Mouse (Mus musculus): ENCODE data around the gene Gm6169. TPM values are rescaled to one million over a fixed set of nuclear protein-coding genes. Genes with fewer than 3 reads are reported as not detected.
"Not testable (repeated sequence)": the region's sequence is repeated elsewhere in the genome, so short reads cannot be mapped to it uniquely, and the experiment has no call there.

Gene Gm6169
- total and polyA plus RNA-seq, 2 experiments = not detected

- Histone ChIP-seq H3K27me3 (ENCODE audit: control insufficient read depth, insufficient read depth, low read length) (no peaks in the 10 kb centered on the region), H3K36me3 (ENCODE audit: control insufficient read depth, insufficient read depth, low read length) (no peaks in the 10 kb centered on the region), H3K27ac (replicated peaks; ENCODE audit: insufficient read depth, low read depth, low read length) (no peak overlapping the region), H3K79me2 (ENCODE audit: control insufficient read depth, insufficient read depth, low read length) (no peaks in the 10 kb centered on the region), H3K4me3 (ENCODE audit: insufficient read depth, low read depth, low read length) (no peak overlapping the region), H3K9ac (ENCODE audit: low read depth, low read length) (no peak overlapping the region), H3K4me1 (ENCODE audit: control insufficient read depth, insufficient read depth, low read length) (no peaks in the 10 kb centered on the region)
- TF ChIP-seq POLR2A (IDR thresholded peaks at IDR 0.05; ENCODE audit: extremely low read depth, insufficient read depth, low read length) (no peak), CTCF (IDR thresholded peaks at IDR 0.05; ENCODE audit: low read depth, low read length) (no peak)
- 82% methylated on average over 3 of the region's 3 CpGs for WGBS
- no peak for DNase-seq (ENCODE audit: extremely low read depth, low read depth, low spot score)
Measured at GRCm38 (mm10) chr13:97121341-97121740, 22.3 kb upstream of the Gm6169 start.

GRCm38 (mm10) chr13:97109046-97109445 is 10.0 kb upstream of the Gm6169 start:
- H3K27me3 ChIP-seq (ENCODE audit: control insufficient read depth, insufficient read depth, low read length) = no peaks in the 10 kb centered on the region
- H3K4me3 ChIP-seq (ENCODE audit: insufficient read depth, low read depth, low read length) = no peak overlapping the region
- H3K4me1 ChIP-seq (ENCODE audit: control insufficient read depth, insufficient read depth, low read length) = no peaks in the 10 kb centered on the region
- H3K36me3 ChIP-seq (ENCODE audit: control insufficient read depth, insufficient read depth, low read length) = no peaks in the 10 kb centered on the region
- no peak overlapping the region for H3K9ac ChIP-seq (ENCODE audit: low read depth, low read length)
- no peak for TF ChIP-seq CTCF (IDR thresholded peaks at IDR 0.05; ENCODE audit: low read depth, low read length)
- TF ChIP-seq POLR2A (IDR thresholded peaks at IDR 0.05; ENCODE audit: extremely low read depth, insufficient read depth, low read length) = no peak
- H3K79me2 ChIP-seq (ENCODE audit: control insufficient read depth, insufficient read depth, low read length) = no peaks in the 10 kb centered on the region
- H3K27ac ChIP-seq (replicated peaks; ENCODE audit: insufficient read depth, low read depth, low read length) = no peak overlapping the region
- DNase-seq (ENCODE audit: extremely low read depth, low read depth, low spot score) = no peak
- WGBS = 73% methylated on average over 4 of the region's 4 CpGs

GRCm38 (mm10) chr13:97107721-97108120 is 8.7 kb upstream of the Gm6169 start:
- DNase-seq (ENCODE audit: extremely low read depth, low read depth, low spot score); H3K27ac ChIP-seq (replicated peaks; ENCODE audit: insufficient read depth, low read depth, low read length); H3K36me3 ChIP-seq (ENCODE audit: control insufficient read depth, insufficient read depth, low read length); H3K4me1 ChIP-seq (ENCODE audit: control insufficient read depth, insufficient read depth, low read length); H3K79me2 ChIP-seq (ENCODE audit: control insufficient read depth, insufficient read depth, low read length); H3K4me3 ChIP-seq (ENCODE audit: insufficient read depth, low read depth, low read length); H3K27me3 ChIP-seq (ENCODE audit: control insufficient read depth, insufficient read depth, low read length); H3K9ac ChIP-seq (ENCODE audit: low read depth, low read length): not testable (repeated sequence)
- WGBS = 91% methylated on average over 4 of the region's 4 CpGs

GRCm38 (mm10) chr13:97104996-97105395 is 6.0 kb upstream of the Gm6169 start:
- Histone ChIP-seq H3K27ac (replicated peaks; ENCODE audit: insufficient read depth, low read depth, low read length) (no peak overlapping the region), H3K36me3 (ENCODE audit: control insufficient read depth, insufficient read depth, low read length) (no peaks in the 10 kb centered on the region), H3K9ac (ENCODE audit: low read depth, low read length) (no peak overlapping the region), H3K27me3 (ENCODE audit: control insufficient read depth, insufficient read depth, low read length) (no peaks in the 10 kb centered on the region), H3K4me3 (ENCODE audit: insufficient read depth, low read depth, low read length) (no peak overlapping the region), H3K79me2 (ENCODE audit: control insufficient read depth, insufficient read depth, low read length) (no peaks in the 10 kb centered on the region), H3K4me1 (ENCODE audit: control insufficient read depth, insufficient read depth, low read length) (no peaks in the 10 kb centered on the region)
- WGBS = 84% methylated on average over 7 of the region's 7 CpGs
- no peak for TF ChIP-seq POLR2A (IDR thresholded peaks at IDR 0.05; ENCODE audit: extremely low read depth, insufficient read depth, low read length)
- TF ChIP-seq CTCF (IDR thresholded peaks at IDR 0.05; ENCODE audit: low read depth, low read length) = no peak
- no peak for DNase-seq (ENCODE audit: extremely low read depth, low read depth, low spot score)

GRCm38 (mm10) chr13:97095726-97096125 is 3.3 kb downstream of the Gm6169 start:
- no peaks in the 10 kb centered on the region for H3K79me2 ChIP-seq (ENCODE audit: control insufficient read depth, insufficient read depth, low read length)
- no peak overlapping the region for H3K27ac ChIP-seq (replicated peaks; ENCODE audit: insufficient read depth, low read depth, low read length)
- TF ChIP-seq CTCF (IDR thresholded peaks at IDR 0.05; ENCODE audit: low read depth, low read length) (no peak), POLR2A (IDR thresholded peaks at IDR 0.05; ENCODE audit: extremely low read depth, insufficient read depth, low read length) (no peak)
- H3K36me3 ChIP-seq (ENCODE audit: control insufficient read depth, insufficient read depth, low read length) = no peaks in the 10 kb centered on the region
- no peak overlapping the region for H3K4me3 ChIP-seq (ENCODE audit: insufficient read depth, low read depth, low read length)
- 72% methylated on average over 4 of the region's 4 CpGs for WGBS
- H3K9ac ChIP-seq (ENCODE audit: low read depth, low read length) = no peak overlapping the region
- no peaks in the 10 kb centered on the region for H3K4me1 ChIP-seq (ENCODE audit: control insufficient read depth, insufficient read depth, low read length)
- H3K27me3 ChIP-seq (ENCODE audit: control insufficient read depth, insufficient read depth, low read length) = no peaks in the 10 kb centered on the region
- DNase-seq (ENCODE audit: extremely low read depth, low read depth, low spot score) = no peak

GRCm38 (mm10) chr13:97088183-97088582 is 10.9 kb downstream of the Gm6169 start:
- Histone ChIP-seq H3K4me3 (ENCODE audit: insufficient read depth, low read depth, low read length) (no peak overlapping the region), H3K36me3 (ENCODE audit: control insufficient read depth, insufficient read depth, low read length) (no peaks in the 10 kb centered on the region), H3K9ac (ENCODE audit: low read depth, low read length) (no peak overlapping the region), H3K27ac (replicated peaks; ENCODE audit: insufficient read depth, low read depth, low read length) (no peak overlapping the region), H3K79me2 (ENCODE audit: control insufficient read depth, insufficient read depth, low read length) (no peaks in the 10 kb centered on the region), H3K4me1 (ENCODE audit: control insufficient read depth, insufficient read depth, low read length) (no peaks in the 10 kb centered on the region), H3K27me3 (ENCODE audit: control insufficient read depth, insufficient read depth, low read length) (no peaks in the 10 kb centered on the region)
- no peak for DNase-seq (ENCODE audit: extremely low read depth, low read depth, low spot score)
- WGBS = 93% methylated on average over 3 of the region's 3 CpGs
- TF ChIP-seq CTCF (IDR thresholded peaks at IDR 0.05; ENCODE audit: low read depth, low read length) (no peak), POLR2A (IDR thresholded peaks at IDR 0.05; ENCODE audit: extremely low read depth, insufficient read depth, low read length) (no peak)

Measured in liver, adult 2 months (tissue).